Mouse (Mus musculus): ENCODE results near the gene Prkcb. TPM values are rescaled to one million over a fixed set of nuclear protein-coding genes. Genes with fewer than 3 reads are reported as not detected.

Gene Prkcb
- 4.9 and 6.4 TPM in 2 replicates for polyA plus RNA-seq (2015; fragmentation: Nextera tagmentation; extraction: Ambion mirVana)

GRCm38 (mm10) chr7:122288605-122289242 is at the start of gene Prkcb:
Gene Prkcb (plus strand): TSS chr7:122288751.

GRCm38 (mm10) chr7:122670442-122670872 is 381.9 kb downstream of the Prkcb start, which contains the start of gene Cacng3:
Gene Cacng3 (plus strand): TSS chr7:122670492.

Other genes starting within 250 kb of the Prkcb start
- gene Ubfd1, start 221.6 kb upstream of the Prkcb start, polyA plus RNA-seq (2015; fragmentation: Nextera tagmentation; extraction: Ambion mirVana): 33.7 and 37.9 TPM in 2 replicates
- 13.2 and 14.3 TPM in 2 replicates for gene Ears2, start 221.5 kb upstream of the Prkcb start, polyA plus RNA-seq (2015; fragmentation: Nextera tagmentation; extraction: Ambion mirVana)
- gene Ndufab1, start 186.9 kb upstream of the Prkcb start, polyA plus RNA-seq (2015; fragmentation: Nextera tagmentation; extraction: Ambion mirVana): 1,484 and 1,666 TPM in 2 replicates
- gene Palb2, start 155.8 kb upstream of the Prkcb start, polyA plus RNA-seq (2015; fragmentation: Nextera tagmentation; extraction: Ambion mirVana): 2.1 and 3.6 TPM in 2 replicates
- gene Dctn5, start 155.7 kb upstream of the Prkcb start, polyA plus RNA-seq (2015; fragmentation: Nextera tagmentation; extraction: Ambion mirVana): 53.3 and 61.1 TPM in 2 replicates
- 13.6 and 16.6 TPM in 2 replicates for gene Plk1, start 129.3 kb upstream of the Prkcb start, polyA plus RNA-seq (2015; fragmentation: Nextera tagmentation; extraction: Ambion mirVana)
- gene Ern2, start 102.5 kb upstream of the Prkcb start, polyA plus RNA-seq (2015; fragmentation: Nextera tagmentation; extraction: Ambion mirVana): not detected in 2 replicates
- 1.6 and 1.7 TPM in 2 replicates for gene Chp2, start 69.3 kb upstream of the Prkcb start, polyA plus RNA-seq (2015; fragmentation: Nextera tagmentation; extraction: Ambion mirVana)